Mouse (Mus musculus) gonadal fat pad, adult 2 months (tissue): ENCODE measurements around the gene Coro2a. TPM values are rescaled to one million over a fixed set of nuclear protein-coding genes. Genes with fewer than 3 reads are reported as not detected.

Source experiments
- DNase-seq: peaks from one replicate; pipeline ENCODE4 v3.0.0-alpha.2; 2012; ENCODE audit warnings: low read depth
- polyA plus RNA-seq: library from polyadenylated mRNA; depleted of rRNA; stranded (reverse); fragments of >200 nt; gene quantifications from 2 replicates; pipeline ENCODE4 v1.2.3, GENCODE M21; 2012

The Coro2a gene
- polyA plus RNA-seq, 1 experiment, result 73.7 TPM

DNA sequence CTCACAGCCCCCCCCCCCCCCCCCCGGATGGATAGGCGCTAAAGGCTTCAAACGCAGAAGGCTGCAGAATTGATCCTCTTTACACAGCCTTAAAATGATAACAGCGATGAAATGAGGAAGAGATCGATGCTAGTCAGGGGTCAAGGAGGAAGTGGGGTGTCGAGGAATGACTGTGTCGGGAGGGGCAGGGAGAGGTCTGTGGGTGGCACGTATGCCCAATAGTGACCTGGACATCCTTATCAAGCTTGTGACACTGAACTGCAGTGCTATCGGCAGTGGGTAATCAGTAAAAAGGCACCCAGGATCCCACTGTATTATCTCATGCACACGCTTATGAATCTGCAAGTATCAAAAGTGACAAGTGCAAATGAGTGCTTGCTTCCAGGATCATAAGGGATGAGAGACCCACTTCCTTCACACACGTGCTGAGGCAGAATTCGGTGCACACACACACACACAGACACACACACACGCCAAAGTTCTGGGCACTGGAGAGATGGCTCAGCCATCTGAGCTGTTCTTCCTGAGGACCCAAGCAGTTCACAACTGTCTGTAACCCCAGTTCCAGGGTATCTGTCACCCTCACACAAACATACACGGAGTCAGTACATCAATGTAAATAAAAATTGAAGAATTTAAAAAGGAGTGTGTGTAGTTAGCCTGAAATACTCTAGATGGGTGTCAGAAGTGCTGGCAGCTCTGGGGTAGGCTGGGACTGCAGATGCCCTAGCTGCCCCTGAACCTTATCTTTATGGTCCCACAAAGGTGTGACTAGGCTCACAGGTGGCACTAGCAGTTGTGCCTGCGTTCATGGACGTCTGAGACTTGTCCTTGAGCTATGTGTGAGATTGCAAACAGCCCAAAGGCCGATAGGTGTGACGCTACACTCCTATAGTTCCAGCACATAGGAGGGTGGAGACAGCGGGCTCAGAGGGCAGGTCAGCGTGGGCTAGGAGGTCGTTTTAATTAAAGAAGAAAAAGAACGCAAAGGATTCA is 43.0 kb downstream of the Coro2a start:
- DNase-seq, result no peak

GRCm38 (mm10) chr4:46556933-46557332 is 45.1 kb downstream of the Coro2a start:
- no peak for DNase-seq

GRCm38 (mm10) chr4:46555762-46556161 is 46.2 kb downstream of the Coro2a start:
- no peak for DNase-seq

GRCm38 (mm10) chr4:46554295-46555069 is 47.5 kb downstream of the Coro2a start:
- no peak for DNase-seq

- no peak for DNase-seq
Measured at GRCm38 (mm10) chr4:46553864-46554263, 48.1 kb downstream of the Coro2a start.

GRCm38 (mm10) chr4:46550406-46550805 is 51.6 kb downstream of the Coro2a start:
- no peak for DNase-seq

GRCm38 (mm10) chr4:46549979-46550378 is 52.0 kb downstream of the Coro2a start:
- DNase-seq, result no peak

DNA sequence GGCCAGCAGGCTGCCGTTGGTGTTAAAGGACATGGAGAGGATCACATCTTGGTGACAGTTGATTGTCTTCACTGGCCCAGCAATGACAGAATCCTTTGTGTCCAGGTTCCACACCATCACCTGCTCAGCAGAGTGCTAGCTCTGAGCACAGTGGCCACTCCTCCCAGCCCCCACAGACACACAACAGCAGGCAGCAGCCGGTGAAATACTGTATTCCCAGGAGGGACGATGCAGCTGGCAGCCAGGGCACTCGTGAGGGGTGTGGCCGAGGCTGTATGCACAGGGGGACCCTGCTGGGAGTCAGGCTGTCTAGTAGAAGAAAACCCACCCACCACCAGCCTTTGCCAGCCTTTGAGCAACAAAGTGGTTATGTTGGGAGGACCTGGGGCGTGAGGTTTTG is 55.3 kb downstream of the Coro2a start:
- DNase-seq, result no peak

GRCm38 (mm10) chr4:46545498-46545897 is 56.5 kb downstream of the Coro2a start:
- DNase-seq, result no peak

DNA sequence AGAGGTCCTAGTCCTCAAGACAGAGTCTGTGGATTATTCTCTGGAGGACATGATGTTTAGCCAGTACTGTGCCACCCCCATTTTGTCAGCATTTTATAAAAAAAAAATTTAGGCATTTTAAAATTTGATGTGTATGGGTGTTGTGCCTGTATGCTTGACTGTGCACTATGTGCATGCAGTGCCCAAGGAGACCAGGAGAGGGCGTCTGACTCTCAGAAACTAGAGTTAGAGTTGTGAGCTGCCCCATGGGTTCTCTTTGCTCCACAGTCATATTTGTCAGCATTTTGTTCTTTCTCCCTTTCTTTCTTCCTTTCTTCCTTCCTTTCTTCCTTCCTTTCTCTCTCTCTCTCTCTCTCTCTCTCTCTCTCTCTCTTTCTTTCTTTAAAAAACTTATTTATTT is 57.7 kb downstream of the Coro2a start:
- no peak for DNase-seq

GRCm38 (mm10) chr4:46543366-46544050 is 58.5 kb downstream of the Coro2a start:
- DNase-seq, result no peak

DNA sequence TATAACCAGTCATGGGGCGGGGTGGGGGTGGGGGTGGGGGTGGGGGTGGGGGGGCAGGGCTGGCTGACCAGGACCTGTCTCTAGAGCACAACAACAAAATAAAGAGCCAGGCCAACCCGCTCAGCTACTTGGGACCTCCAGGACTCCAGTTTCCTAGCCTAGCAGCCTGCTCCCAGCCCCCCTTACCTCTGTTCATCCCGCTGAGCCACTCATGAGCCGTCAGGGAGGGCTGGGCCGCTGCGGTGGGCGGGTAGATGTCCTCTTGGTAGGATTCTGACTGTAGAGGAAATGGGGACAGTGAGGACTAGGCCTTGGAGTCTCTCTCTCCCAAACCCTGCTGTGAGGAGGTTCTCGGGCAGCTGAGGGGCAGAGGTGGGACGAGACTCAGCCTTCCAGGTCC is 60.3 kb downstream of the Coro2a start:
- no peak for DNase-seq

DNA sequence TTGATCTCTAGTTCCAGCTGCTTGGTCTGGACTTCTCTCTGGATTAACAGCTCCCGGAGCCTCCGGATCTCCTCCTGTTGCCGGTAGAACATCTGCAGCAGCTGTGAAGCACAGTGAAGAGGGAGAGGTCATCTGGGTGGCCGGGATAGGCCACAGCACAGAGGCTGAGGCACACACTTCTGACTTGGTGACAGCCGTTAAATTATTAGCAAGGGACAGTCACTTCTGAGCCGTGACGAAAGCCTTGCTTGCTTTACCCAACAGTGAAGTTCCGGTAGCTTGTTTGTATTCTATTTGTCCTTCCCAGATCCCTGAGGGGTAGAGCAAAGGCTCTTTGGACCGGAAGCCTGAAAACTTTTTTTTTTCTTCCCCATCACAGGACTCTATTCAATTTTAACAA is 62.8 kb downstream of the Coro2a start:
- no peak for DNase-seq

GRCm38 (mm10) chr4:46535840-46536361 is 66.1 kb downstream of the Coro2a start, which contains the start of gene Trim14:
TSS of gene Trim14 (minus strand) at chr4:46536141.
- no peak for DNase-seq

DNA sequence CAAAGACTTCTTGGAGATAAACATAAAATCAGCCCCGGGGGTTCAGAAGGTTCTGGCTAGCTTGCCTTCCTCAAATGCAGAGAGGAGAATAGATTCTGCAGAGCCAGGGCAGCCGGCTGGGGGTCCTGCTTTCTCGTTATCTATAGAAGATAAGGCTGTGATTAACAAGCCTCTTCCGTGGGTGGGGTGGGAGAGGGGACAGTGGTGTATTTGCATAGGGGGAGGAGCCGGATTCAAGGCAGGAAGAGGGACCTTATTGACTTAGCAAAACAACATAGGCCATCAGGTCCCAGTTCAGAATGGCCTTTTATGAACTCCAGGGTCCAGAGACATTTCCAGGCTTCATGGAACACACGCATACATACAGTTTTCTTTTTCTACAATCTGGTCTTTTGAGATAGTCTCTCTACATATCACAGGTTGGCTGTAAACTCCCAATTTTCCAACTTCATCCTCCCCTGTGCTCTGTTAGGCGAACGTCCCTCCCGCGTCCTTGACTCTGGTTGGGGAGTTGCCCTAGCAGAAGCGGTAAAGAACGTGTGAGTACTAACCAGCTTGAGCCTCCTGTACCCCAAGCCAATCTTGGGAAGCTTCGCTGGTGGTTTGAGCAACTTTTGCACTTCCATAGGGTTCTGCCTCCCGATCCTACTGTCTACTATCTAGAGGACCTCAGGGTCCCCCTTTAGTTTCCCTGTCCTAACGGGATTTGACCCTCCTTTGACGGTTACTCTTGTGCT is 66.7 kb downstream of the Coro2a start:
- no peak for DNase-seq

- no peak for DNase-seq
Measured at GRCm38 (mm10) chr4:46533934-46534720, 67.9 kb downstream of the Coro2a start.

GRCm38 (mm10) chr4:46532926-46533325 is 69.1 kb downstream of the Coro2a start:
- no peak for DNase-seq

- no peak for DNase-seq
Measured at GRCm38 (mm10) chr4:46532511-46532910, 69.5 kb downstream of the Coro2a start.

- DNase-seq, result no peak
Measured at GRCm38 (mm10) chr4:46529722-46530121, 72.3 kb downstream of the Coro2a start.

DNA sequence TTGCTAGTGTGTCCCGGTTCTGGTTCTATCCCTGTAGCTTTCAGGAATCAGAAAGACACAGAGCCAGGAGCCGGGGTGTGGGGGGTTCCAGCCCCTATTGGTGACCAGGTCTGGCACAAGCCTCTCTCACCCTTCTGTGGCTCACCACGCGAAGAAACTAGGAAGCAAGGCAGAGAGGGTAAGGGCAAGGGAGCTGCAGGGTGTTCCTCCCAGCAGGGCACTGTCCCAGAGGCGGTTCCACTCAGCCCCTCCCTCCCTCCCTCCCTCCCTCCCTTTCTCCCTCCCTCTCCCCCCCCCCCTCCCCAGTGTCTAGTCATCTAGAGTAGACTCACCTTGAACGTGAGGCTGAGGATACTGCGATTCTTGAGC is 74.5 kb downstream of the Coro2a start:
- DNase-seq, result no peak
